Mouse (Mus musculus) macrophage (primary cell): Measurements from ENCODE around the gene Upk3bl. TPM values are rescaled to one million over a fixed set of nuclear protein-coding genes. Genes with fewer than 3 reads are reported as not detected.

ENCODE experiments used
- polyA plus RNA-seq: library from polyadenylated mRNA; stranded (reverse); fragments of 250-400 nt; gene quantifications from 3 replicates; pipeline ENCODE4 v1.2.4, GENCODE M21; 2018; ENCODE audit warnings: inconsistent platforms

The Upk3bl gene
- polyA plus RNA-seq, 1 experiment from 2014 or later, result not detected

Other genes starting within 250 kb of the Upk3bl start
- not detected in 3 replicates for gene Srrm3, start 247.6 kb upstream of the Upk3bl start, polyA plus RNA-seq
- gene Hspb1, start 166.6 kb upstream of the Upk3bl start, polyA plus RNA-seq, result 0.23 to 0.43 TPM in 2 of 3 replicates, not detected in the other
- 161 to 315 TPM (median 200 TPM) in 3 replicates for gene Ywhag, start 119.9 kb upstream of the Upk3bl start, polyA plus RNA-seq
- 2.8 to 3.3 TPM (median 3.0 TPM) in 3 replicates for gene Ssc4d, start 80.0 kb upstream of the Upk3bl start, polyA plus RNA-seq
- gene Zp3, start 74.4 kb upstream of the Upk3bl start, polyA plus RNA-seq, result not detected in 3 replicates
- gene Dtx2, start 59.7 kb upstream of the Upk3bl start, polyA plus RNA-seq, result 7.6 to 10.1 TPM (median 9.4 TPM) in 3 replicates
- gene Upk3b, start 16.0 kb upstream of the Upk3bl start, polyA plus RNA-seq, result not detected in 3 replicates
- 51.3 to 186 TPM (median 61.5 TPM) in 3 replicates for gene Rasa4, start 29.4 kb downstream of the Upk3bl start, polyA plus RNA-seq
- 75.0 to 118 TPM (median 101 TPM) in 3 replicates for gene Polr2j, start 62.1 kb downstream of the Upk3bl start, polyA plus RNA-seq
- 6.0 to 13.5 TPM (median 9.4 TPM) in 3 replicates for gene Lrwd1, start 81.6 kb downstream of the Upk3bl start, polyA plus RNA-seq
- gene Alkbh4, start 81.7 kb downstream of the Upk3bl start, polyA plus RNA-seq, result 3.8 to 8.1 TPM (median 7.9 TPM) in 3 replicates
- gene Orai2, start 116.2 kb downstream of the Upk3bl start, polyA plus RNA-seq, result 7.1 to 19.8 TPM (median 13.8 TPM) in 3 replicates
- 12.4 to 58.1 TPM (median 23.3 TPM) in 3 replicates for gene Prkrip1, start 144.5 kb downstream of the Upk3bl start, polyA plus RNA-seq
- 11.6 to 27.4 TPM (median 14.5 TPM) in 3 replicates for gene Sh2b2, start 192.1 kb downstream of the Upk3bl start, polyA plus RNA-seq